Mouse (Mus musculus): ENCODE data around the gene Plekha6.

DNA sequence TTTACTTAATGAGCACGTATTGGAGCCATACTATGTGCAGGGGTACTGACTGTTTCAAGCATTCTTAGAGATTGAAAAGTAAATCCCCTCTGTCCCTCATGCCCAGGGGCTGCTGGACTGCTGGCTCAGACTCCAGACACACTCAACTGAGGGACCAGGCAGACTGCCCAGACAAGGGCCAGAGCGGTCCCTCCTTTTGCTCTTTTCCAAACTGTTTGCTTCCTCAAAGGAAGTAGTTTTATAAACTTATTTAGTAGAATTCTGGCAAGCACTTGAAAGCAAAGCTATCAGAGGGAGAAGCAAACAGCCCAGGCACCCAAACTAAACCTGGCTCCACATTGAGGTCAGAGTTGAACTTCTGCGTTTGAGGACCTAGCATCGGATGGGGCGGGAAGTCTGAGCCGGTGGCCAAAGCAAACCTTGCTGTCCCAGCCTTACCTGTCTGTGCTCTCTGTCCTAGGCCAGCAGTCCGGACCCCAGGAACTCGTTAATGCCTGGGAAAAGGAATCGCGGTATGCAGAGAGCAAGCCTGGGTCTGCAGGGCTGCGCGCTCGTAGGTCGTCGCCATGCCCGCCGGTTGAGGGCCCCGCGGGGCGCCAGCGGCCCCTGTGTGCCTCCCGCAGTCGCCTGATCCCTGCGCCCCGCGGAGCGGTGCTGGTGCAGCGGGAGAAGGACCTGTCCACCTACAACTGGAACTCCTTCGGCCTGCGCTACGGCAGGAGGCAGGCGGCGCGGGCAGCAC, 165.1 kb downstream of the Plekha6 start:
- TF ChIP-seq CHD2 (IDR thresholded peaks at IDR 0.05; ENCODE audit: low read depth, low read length): no peak
- TF ChIP-seq HCFC1 (IDR thresholded peaks at IDR 0.05; ENCODE audit: borderline replicate concordance, insufficient read depth, low read length): no peak

Measured in ES-E14 (cell line).